Mouse (Mus musculus): ENCODE data around the gene Gm5458. TPM values are rescaled to one million over a fixed set of nuclear protein-coding genes. Genes with fewer than 3 reads are reported as not detected.
"Not testable (repeated sequence)": the region's sequence is repeated elsewhere in the genome, so short reads cannot be mapped to it uniquely, and the experiment has no call there.

The Gm5458 gene
- total RNA-seq (2014; fragmentation: Nextera tagmentation) (not detected in 2 replicates), total RNA-seq (2017) (not detected in 2 replicates)

- ATAC-seq (replicated peaks; ENCODE audit: poor library complexity, severe bottlenecking) = not testable (repeated sequence)
Observed at GRCm38 (mm10) chr14:19602481-19602880, at the start of gene Gm5458. Gene Gm5458 (minus strand): TSS chr14:19602581.

- no peak for ATAC-seq (replicated peaks; ENCODE audit: poor library complexity, severe bottlenecking)
Observed at GRCm38 (mm10) chr14:19646232-19646631, 43.9 kb upstream of the Gm5458 start.

- peak; percentile 50; the same call in 1 of the 2 replicates for ATAC-seq (replicated peaks; ENCODE audit: poor library complexity, severe bottlenecking)
Observed at GRCm38 (mm10) chr14:19584804-19585667, 17.3 kb downstream of the Gm5458 start, which contains the start of gene Gm2237. Gene Gm2237 (minus strand): TSS chr14:19585135.

- not testable (repeated sequence) for ATAC-seq (replicated peaks; ENCODE audit: poor library complexity, severe bottlenecking)
Observed at GRCm38 (mm10) chr14:19549863-19550262, 52.5 kb downstream of the Gm5458 start, which contains the start of gene Gm2244. Gene Gm2244 (minus strand): TSS chr14:19549963.

Other genes with a start within 250 kb of the Gm5458 start
- 1.9 and 14.5 TPM in 2 replicates for gene Gm21738, start 183.7 kb downstream of the Gm5458 start, total RNA-seq (2014; fragmentation: Nextera tagmentation)
- 1.3 TPM in 1 of 2 replicates, not detected in the other for gene Gm21738, start 183.7 kb downstream of the Gm5458 start, total RNA-seq (2017)
- gene Gm2244, start 52.6 kb downstream of the Gm5458 start, total RNA-seq (2014; fragmentation: Nextera tagmentation) = not detected in 2 replicates
- not detected in 2 replicates for gene Gm2244, start 52.6 kb downstream of the Gm5458 start, total RNA-seq (2017)
- 2.1 and 3.4 TPM in 2 replicates for gene Gm2237, start 17.4 kb downstream of the Gm5458 start, total RNA-seq (2014; fragmentation: Nextera tagmentation)
- gene Gm2237, start 17.4 kb downstream of the Gm5458 start, total RNA-seq (2017) = not detected in 2 replicates
- gene Nid2, start 148.7 kb upstream of the Gm5458 start, total RNA-seq (2014; fragmentation: Nextera tagmentation) = not detected in 2 replicates
- 0.26 and 0.34 TPM in 2 replicates for gene Nid2, start 148.7 kb upstream of the Gm5458 start, total RNA-seq (2017)
- 142 and 146 TPM in 2 replicates for gene Rtraf, start 221.2 kb upstream of the Gm5458 start, total RNA-seq (2014; fragmentation: Nextera tagmentation)
- gene Rtraf, start 221.2 kb upstream of the Gm5458 start, total RNA-seq (2017) = 162 and 169 TPM in 2 replicates

Measured in granulocyte monocyte progenitor cell, adult 5-6 weeks (primary cell).